Mouse (Mus musculus) limb, embryonic 14.5 days (tissue): Measurements from ENCODE around the gene Bet1l. TPM values are rescaled to one million over a fixed set of nuclear protein-coding genes. Genes with fewer than 3 reads are reported as not detected.

Experiments used
- ATAC-seq: fragments of 200-750 bp; cut with Nextera tagmentation; 2 replicates; pipeline ENCODE4 v1.8.0; 2017; ENCODE audit warnings: low read depth, moderate number of reproducible peaks, moderate TSS enrichment; ENCODE audit not compliant: low FRiP score
- DNase-seq: peaks from one replicate; pipeline ENCODE4 v3.0.0-alpha.2; 2015; ENCODE audit warnings: low spot score
- H3K27ac ChIP-seq: fragments of 300-500 bp; sonication (generic); replicated peaks from 2 replicates; pipeline ENCODE4 v1.5.1; 2014; ENCODE audit warnings: low read depth, mild to moderate bottlenecking, low read length, moderate library complexity, mixed read lengths
- H3K27me3 ChIP-seq: fragments of 300-500 bp; sonication (generic); 2 replicates; pipeline ENCODE4 v1.6.1; 2014; ENCODE audit warnings: low read length, mixed read lengths; ENCODE audit not compliant: control insufficient read depth, insufficient read depth
- H3K36me3 ChIP-seq: fragments of 300-500 bp; sonication (generic); 2 replicates; pipeline ENCODE4 v1.6.1; 2014; ENCODE audit warnings: mild to moderate bottlenecking, low read length, moderate library complexity, mixed read lengths; ENCODE audit not compliant: control insufficient read depth, insufficient read depth
- H3K4me1 ChIP-seq: fragments of 300-500 bp; sonication (generic); 2 replicates; pipeline ENCODE4 v1.6.1; 2014; ENCODE audit warnings: antibody characterized with exemption, low read length, mixed read lengths; ENCODE audit not compliant: control insufficient read depth, insufficient read depth
- H3K4me2 ChIP-seq: fragments of 300-500 bp; sonication (generic); replicated peaks from 2 replicates; pipeline ENCODE4 v1.6.1; 2014; ENCODE audit warnings: low read depth, mild to moderate bottlenecking, low read length, moderate library complexity; ENCODE audit not compliant: severe bottlenecking
- H3K4me3 ChIP-seq: fragments of 300-500 bp; sonication (generic); replicated peaks from 2 replicates; pipeline ENCODE4 v1.5.1; 2014; ENCODE audit warnings: low read length
- H3K9ac ChIP-seq: fragments of 300-500 bp; sonication (generic); 2 replicates; pipeline ENCODE4 v1.6.1; 2014; ENCODE audit warnings: mild to moderate bottlenecking, low read depth, low read length, moderate library complexity; ENCODE audit not compliant: severe bottlenecking
- H3K9me3 ChIP-seq: fragments of 300-500 bp; sonication (generic); 2 replicates; pipeline ENCODE4 v1.6.1; 2016; ENCODE audit warnings: low read length; ENCODE audit not compliant: control insufficient read depth
- POLR2A ChIP-seq: fragments of 200-500 bp; IDR thresholded peaks from 2 replicates; pipeline ENCODE4 v1.8.0; 2012; ENCODE audit warnings: inconsistent platforms, mild to moderate bottlenecking, moderate library complexity, borderline replicate concordance; ENCODE audit not compliant: insufficient read depth, insufficient read length; ENCODE audit errors: extremely low read depth
- WGBS: fragments of 180-500 bp; shearing (Covaris S2); extraction: QIAGEN DNeasy Blood & Tissue Kit; methylation state at CpG from one replicate; pipeline ENCODE4 v1.1.7; 2014; 5-methylcytosine and 5-hydroxymethylcytosine counted together
- polyA plus RNA-seq, 2 experiments: library from polyadenylated mRNA; depleted of rRNA in 1 of 2; stranded (reverse) in 1 of 2; unstranded in 1 of 2; fragments of >200 nt; fragmentation: Nextera tagmentation in 1 of 2; extraction: Ambion mirVana in 1 of 2; gene quantifications; 2 replicates each; pipeline versions ENCODE4 v1.2.1 to v1.2.3; 2012 to 2014

Bet1l gene
- polyA plus RNA-seq, 2 experiments: 48.2 to 75.1 TPM

DNA sequence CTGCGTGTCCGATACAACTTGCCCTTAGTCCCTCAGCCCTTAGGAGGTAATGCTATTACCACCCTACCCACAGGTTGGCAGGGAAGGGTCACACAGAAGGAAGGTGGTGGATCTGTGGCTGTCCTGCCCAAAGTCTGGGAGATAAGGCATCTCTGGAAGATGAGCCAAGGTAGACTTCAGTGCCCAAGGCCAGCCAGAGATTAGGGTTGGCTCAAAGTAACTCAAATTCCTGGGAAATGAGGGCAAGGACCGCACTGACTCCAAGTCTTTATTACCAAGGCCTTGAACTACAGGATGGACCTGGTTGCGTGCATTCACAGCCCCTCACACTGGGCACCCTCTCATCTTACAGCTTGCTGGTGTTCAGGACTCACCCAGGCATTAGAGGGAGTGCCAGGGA lies 5.5 kb downstream of the Bet1l start:
- H3K4me2 ChIP-seq: no peak overlapping the region
- DNase-seq (no peak), ATAC-seq (no peak)
- no peak overlapping the region for H3K9ac ChIP-seq
- WGBS: 95% methylated on average over 4 of the region's 4 CpGs
- peaks cover 6% of the 10 kb centered on the region for H3K4me1 ChIP-seq
- no peak overlapping the region for H3K4me3 ChIP-seq
- no peak overlapping the region for H3K27ac ChIP-seq
- H3K36me3 ChIP-seq: peaks cover 42% of the 10 kb centered on the region
- no peaks in the 10 kb centered on the region for H3K9me3 ChIP-seq
- no peak for TF ChIP-seq POLR2A
- no peaks in the 10 kb centered on the region for H3K27me3 ChIP-seq

DNA sequence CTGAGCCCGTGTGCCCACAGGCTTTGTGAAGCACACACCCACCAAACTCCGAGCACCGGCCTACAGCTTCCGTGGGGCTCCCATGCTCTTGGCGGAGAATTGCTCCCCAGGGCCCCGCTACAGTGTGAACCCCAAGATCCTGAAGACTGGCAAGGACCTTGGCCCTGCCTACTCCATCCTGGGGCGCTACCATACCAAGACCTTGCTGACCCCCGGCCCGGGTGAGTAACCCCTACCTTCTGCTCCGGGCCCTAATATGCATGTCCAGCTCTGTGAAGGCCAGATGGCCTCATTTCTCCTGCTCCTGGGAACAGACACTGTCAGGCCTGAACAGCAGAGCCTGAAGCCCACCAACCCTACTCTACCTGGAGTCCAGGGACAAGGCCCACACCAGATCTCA lies 8.8 kb downstream of the Bet1l start:
- no peak for TF ChIP-seq POLR2A
- H3K4me1 ChIP-seq: no peaks in the 10 kb centered on the region
- H3K4me3 ChIP-seq: no peak overlapping the region
- no peak overlapping the region for H3K4me2 ChIP-seq
- 86% methylated on average over 10 of the region's 10 CpGs for WGBS
- H3K27me3 ChIP-seq: no peaks in the 10 kb centered on the region
- H3K27ac ChIP-seq: no peak overlapping the region
- H3K9me3 ChIP-seq: no peaks in the 10 kb centered on the region
- DNase-seq (no peak), ATAC-seq (no peak)
- no peak overlapping the region for H3K9ac ChIP-seq
- peaks cover 31% of the 10 kb centered on the region for H3K36me3 ChIP-seq

DNA sequence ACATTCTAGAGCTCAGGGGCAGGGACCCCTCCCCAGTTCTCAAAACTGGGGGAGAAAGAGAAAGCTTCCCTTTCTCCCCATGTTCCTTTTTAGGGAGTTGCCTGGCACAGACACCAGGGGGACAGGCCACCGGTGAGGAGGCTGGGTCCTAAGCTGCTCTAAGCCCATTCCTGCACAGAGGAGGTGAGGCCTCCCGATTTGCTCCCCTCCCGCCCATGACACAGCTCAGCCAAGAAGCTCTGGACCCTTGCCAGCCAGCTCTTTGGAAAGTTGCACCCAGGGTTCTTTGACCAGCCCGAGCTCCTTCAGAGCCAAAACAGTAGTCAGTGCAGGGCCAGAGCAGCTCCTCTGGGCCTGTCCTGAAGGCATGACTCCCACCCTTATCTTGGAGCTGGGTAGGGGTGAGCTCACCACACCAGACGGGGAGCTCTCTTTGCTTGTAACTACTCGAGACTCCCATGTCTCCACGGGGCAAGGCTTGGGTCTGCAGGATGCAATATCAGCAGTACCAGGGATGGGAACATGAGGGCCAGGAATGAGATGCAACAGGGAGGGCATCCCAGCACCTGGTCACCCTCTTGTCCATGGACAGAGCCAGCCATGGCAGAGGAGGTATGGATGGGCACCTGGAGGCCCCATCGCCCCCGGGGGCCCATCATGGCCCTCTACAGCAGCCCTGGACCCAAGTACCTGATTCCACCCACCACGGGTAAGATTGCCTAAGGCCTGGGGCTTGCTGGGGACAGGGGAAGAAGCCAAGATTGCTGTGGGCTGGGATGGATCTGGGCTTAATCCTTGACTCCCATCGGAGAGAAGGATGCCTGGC lies 9.4 kb downstream of the Bet1l start, which contains the start of gene Odf3:
TSS of gene Odf3 (plus strand) at position 51 of the 826 bp plus-strand sequence.
- TF ChIP-seq POLR2A: no peak
- Histone ChIP-seq H3K27ac (no peak within 1 kb of the TSS), H3K4me2 (no peak within 1 kb of the TSS), H3K36me3 (peaks cover 24% of the 10 kb centered on the region), H3K9ac (no peak within 1 kb of the TSS), H3K4me3 (no peak within 1 kb of the TSS), H3K4me1 (no peaks in the 10 kb centered on the region), H3K9me3 (no peaks in the 10 kb centered on the region), H3K27me3 (no peaks in the 10 kb centered on the region)
- DNase-seq (peak; percentile 45), ATAC-seq (no peak)
- WGBS: 68% methylated on average over 11 of the region's 11 CpGs

DNA sequence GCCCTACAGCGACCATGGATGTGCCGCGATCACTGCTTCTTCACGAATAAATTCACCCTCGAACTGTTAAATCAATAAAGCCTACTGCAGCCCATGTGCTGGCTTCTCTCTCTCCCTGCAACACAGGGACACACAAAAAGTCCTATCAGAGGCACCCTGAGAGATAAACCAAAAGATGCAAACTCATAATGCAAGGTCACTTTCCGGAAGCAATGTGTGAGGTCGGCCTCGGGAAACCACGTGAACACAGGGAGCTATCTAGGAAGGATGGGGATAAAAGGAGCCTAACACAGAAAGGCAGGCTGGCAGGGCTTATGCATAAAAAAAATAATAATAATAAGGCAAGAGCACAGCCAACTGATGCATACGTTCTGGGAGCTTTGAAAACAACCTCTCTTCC lies 10.7 kb downstream of the Bet1l start:
- no peak overlapping the region for H3K4me3 ChIP-seq
- H3K4me2 ChIP-seq: no peak overlapping the region
- H3K4me1 ChIP-seq: no peaks in the 10 kb centered on the region
- peaks cover 11% of the 10 kb centered on the region for H3K36me3 ChIP-seq
- H3K9me3 ChIP-seq: no peaks in the 10 kb centered on the region
- DNase-seq (no peak), ATAC-seq (no peak)
- no peak for TF ChIP-seq POLR2A
- 0 out of 2 replicates have a peak, but pooled peaks cover 2% of the 10 kb centered on the region for H3K27me3 ChIP-seq
- WGBS: 81% methylated on average over 10 of the region's 10 CpGs
- no peak overlapping the region for H3K9ac ChIP-seq
- H3K27ac ChIP-seq: no peak overlapping the region

DNA sequence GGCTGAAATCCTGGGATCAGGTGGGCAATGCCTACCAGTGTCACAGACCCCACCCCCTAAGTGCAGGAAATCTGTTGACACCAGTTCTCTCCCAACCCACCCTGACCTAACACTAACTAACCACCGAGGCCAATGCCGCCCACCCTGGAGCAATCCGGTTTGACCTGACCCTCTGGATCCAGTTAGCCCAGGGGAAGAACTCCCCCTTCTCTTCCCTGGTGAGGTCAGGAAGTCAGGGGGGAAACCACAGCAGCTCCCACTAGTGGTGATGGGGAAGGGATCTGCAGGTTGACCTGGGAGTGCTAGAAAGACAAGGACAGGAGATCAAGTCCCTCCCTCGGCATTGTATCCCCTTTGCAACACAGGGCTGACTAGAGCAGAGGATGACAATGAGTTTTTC lies 11.7 kb downstream of the Bet1l start:
- no peak overlapping the region for H3K4me3 ChIP-seq
- H3K36me3 ChIP-seq: 0 out of 2 replicates have a peak, but pooled peaks cover 4% of the 10 kb centered on the region
- TF ChIP-seq POLR2A: no peak
- peaks cover 7% of the 10 kb centered on the region; the same call in 1 of the 2 replicates for H3K27me3 ChIP-seq
- H3K9ac ChIP-seq: no peak overlapping the region
- H3K27ac ChIP-seq: no peak overlapping the region
- no peaks in the 10 kb centered on the region for H3K4me1 ChIP-seq
- ATAC-seq (no peak), DNase-seq (no peak)
- H3K4me2 ChIP-seq: no peak overlapping the region
- H3K9me3 ChIP-seq: no peaks in the 10 kb centered on the region
- 59% methylated on average over 4 of the region's 4 CpGs for WGBS
